Mouse (Mus musculus) urinary bladder, adult 2 months (tissue): ENCODE data around the gene Chrna7. TPM values are rescaled to one million over a fixed set of nuclear protein-coding genes. Genes with fewer than 3 reads are reported as not detected.

Experiments used
- DNase-seq: peaks from one replicate; pipeline ENCODE4 v3.0.0; 2022; ENCODE audit warnings: low spot score
- polyA plus RNA-seq: library from polyadenylated mRNA; depleted of rRNA; stranded (reverse); fragments of >200 nt; gene quantifications from 2 replicates; pipeline ENCODE4 v1.2.3, GENCODE M21; 2012; rRNA removed

Gene Chrna7
- polyA plus RNA-seq, 1 experiment: 0.30 TPM

DNA sequence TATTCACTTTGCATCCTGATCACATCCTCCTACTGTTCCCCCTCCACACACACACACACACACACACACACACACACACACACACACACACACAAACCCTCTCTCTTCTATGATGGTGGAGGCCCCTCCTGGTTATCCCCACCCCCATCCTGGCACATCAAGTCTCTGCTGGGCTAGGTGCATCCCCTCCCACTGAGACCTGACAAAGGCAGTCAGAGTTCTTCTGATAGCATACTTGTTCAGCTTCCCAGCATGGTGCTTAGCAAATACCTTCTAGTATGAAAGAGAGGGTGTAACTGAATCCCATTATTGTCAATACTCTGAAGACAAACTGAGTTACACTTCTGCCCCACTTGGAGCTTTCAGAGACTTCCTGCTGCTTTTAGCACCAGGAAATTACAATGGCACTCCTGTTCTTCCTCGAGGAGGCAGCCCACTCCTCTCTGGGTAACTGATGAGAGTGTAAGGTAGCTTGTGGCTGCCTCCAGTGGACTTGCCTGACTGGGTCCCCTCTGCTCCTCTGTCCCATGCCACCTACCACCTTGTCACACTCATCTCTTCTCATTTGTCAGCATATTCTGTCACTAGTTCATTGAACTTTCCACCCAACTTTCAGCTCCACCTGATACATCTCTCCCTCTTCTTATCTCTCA, 127.9 kb downstream of the Chrna7 start:
- no peak for DNase-seq

DNA sequence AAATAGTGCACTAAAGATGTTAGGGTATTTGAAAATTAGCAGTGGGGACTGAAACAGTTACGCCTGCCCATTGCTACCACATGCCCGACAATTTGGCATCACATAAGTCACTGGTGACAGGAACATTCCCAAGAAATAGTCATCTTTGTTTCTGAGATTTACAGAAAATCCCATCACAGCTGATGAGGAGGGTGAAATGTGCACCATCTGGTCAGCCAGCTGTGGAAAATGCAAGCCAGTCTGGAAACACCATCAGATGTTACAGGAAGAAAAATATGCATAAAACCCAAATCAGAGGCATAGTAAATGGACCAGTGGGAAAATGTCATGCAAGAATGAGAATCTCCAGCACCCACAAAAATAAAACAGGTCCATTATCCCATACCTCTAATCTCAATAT, 151.4 kb downstream of the Chrna7 start:
- no peak for DNase-seq

Other genes with a start within 250 kb of the Chrna7 start
- gene Otud7a, start 232.2 kb upstream of the Chrna7 start, polyA plus RNA-seq: 0.14 and 0.15 TPM in 2 replicates